Mouse (Mus musculus) spleen, adult 2 months (tissue): ENCODE results near the gene Celsr3.

Experiments used
- CTCF ChIP-seq: fragments of 200-500 bp; IDR thresholded peaks from 2 replicates; pipeline ENCODE4 v1.5.1; 2011; ENCODE audit warnings: mild to moderate bottlenecking, inconsistent platforms; ENCODE audit not compliant: insufficient read depth, insufficient read length, insufficient replicate concordance; ENCODE audit errors: extremely low read depth
- POLR2A ChIP-seq: fragments of 200-500 bp; IDR thresholded peaks from 2 replicates; pipeline ENCODE4 v1.6.1; 2011; ENCODE audit warnings: low read depth, low read length, inconsistent platforms

GRCm38 (mm10) chr9:108827906-108828305 is 1.8 kb downstream of the Celsr3 start:
- TF ChIP-seq POLR2A (no peak), CTCF (no peak)
